In the genomic region with DNA sequence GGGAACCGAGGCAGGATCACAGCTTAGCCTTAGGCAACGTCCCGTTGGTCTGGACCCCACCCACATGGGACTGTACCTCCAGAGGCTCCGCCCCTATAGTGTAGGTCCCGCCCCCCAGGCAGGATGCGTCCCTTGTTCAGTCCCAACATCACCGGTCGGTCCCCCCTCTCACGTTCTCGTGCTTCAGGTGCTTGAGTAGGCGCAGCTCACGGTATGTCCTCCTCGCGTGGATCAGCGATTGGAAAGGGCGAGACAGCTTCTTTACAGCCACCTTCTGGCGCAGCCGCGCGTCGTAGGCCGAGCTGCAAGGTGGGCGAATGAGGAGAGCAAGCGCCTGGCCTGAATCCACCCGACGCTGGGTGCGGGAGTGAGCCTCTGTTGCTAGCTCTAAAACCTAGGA, we compare ENCODE assay signal across 8 mouse cellular contexts. TPM values are rescaled to one million over a fixed set of nuclear protein-coding genes. Genes with fewer than 3 reads are reported as not detected.
A peak's percentile ranks its signal among the peaks of the same experiment; 100 is the strongest.
DNase-seq lines count a peak whose midpoint lies in the region; ATAC-seq and TF ChIP-seq lines count a peak whose summit lies in the region.

No protein-coding gene starts in this region.

- H3K4me1 ChIP-seq in forebrain, postnatal 0 days (ENCODE audit: insufficient read depth) = peaks cover 15% of the 10 kb centered on the region; the same call in 1 of the 2 replicates
- peaks cover 22% of the 10 kb centered on the region for H3K4me1 ChIP-seq in liver, embryonic 12.5 days
- peaks cover 42% of the 10 kb centered on the region for H3K4me1 ChIP-seq in neural tube, embryonic 12.5 days

- DNase-seq in cerebellum, postnatal 4 days (ENCODE audit: low spot score in 2 of 2) = no peak
- DNase-seq in cerebellum, adult 18-20 months = peak; percentile 83 to 89
- DNase-seq in forebrain, postnatal 0 days = peak; percentile 72
- DNase-seq in kidney, adult 9 months = peak; percentile 53
- peak; percentile 72 for DNase-seq in thymus, postnatal 25 days

- peaks cover 14% of the 10 kb centered on the region for H3K36me3 ChIP-seq in forebrain, postnatal 0 days (ENCODE audit: insufficient read depth)
- H3K36me3 ChIP-seq in liver, embryonic 12.5 days = no peaks in the 10 kb centered on the region
- H3K36me3 ChIP-seq in neural tube, embryonic 12.5 days = peaks cover 32% of the 10 kb centered on the region

- 4% methylated on average over 26 of the region's 27 CpGs for WGBS in forebrain, postnatal 0 days
- WGBS in liver, embryonic 12.5 days (ENCODE audit: insufficient replicate concordance) = 5% methylated on average over 27 of the region's 27 CpGs
- 4% methylated on average over 27 of the region's 27 CpGs for WGBS in neural tube, embryonic 12.5 days

- peak overlapping the region; percentile 59 for H3K27ac ChIP-seq in forebrain, postnatal 0 days (ENCODE audit: low read depth, low read length)
- no peak overlapping the region for H3K27ac ChIP-seq in liver, embryonic 12.5 days
- H3K27ac ChIP-seq in neural tube, embryonic 12.5 days = peak overlapping the region; percentile 26; the same call in 1 of the 2 replicates

- TF ChIP-seq CTCF in forebrain, postnatal 0 days (IDR thresholded peaks at IDR 0.05; ENCODE audit: low read depth) = 0 out of 2 replicates have a peak, but pooled peaks have one; percentile 24

- H3K27me3 ChIP-seq in forebrain, postnatal 0 days (ENCODE audit: insufficient read depth, low read length) = no peaks in the 10 kb centered on the region
- H3K27me3 ChIP-seq in liver, embryonic 12.5 days (replicated peaks) = peaks cover 95% of the 10 kb centered on the region
- peaks cover 18% of the 10 kb centered on the region; the same call in 1 of the 2 replicates for H3K27me3 ChIP-seq in neural tube, embryonic 12.5 days (replicated peaks)

- peak; percentile 41; the same call in 1 of the 2 replicates for ATAC-seq in cerebellum, adult (ENCODE audit: insufficient number of reproducible peaks, low FRiP score, low TSS enrichment)
- ATAC-seq in forebrain, postnatal 0 days = peak; percentile 34; the same call in 1 of the 2 replicates
- ATAC-seq in liver, embryonic 12.5 days = 0 out of 2 replicates have a peak, but pooled peaks have one; percentile 22
- ATAC-seq in neural tube, embryonic 12.5 days (ENCODE audit: low FRiP score, low read depth) = no peak

- peak overlapping the region; percentile 55 for H3K9ac ChIP-seq in forebrain, postnatal 0 days
- 0 out of 2 replicates have a peak overlapping the region, but pooled peaks have one; percentile 2 for H3K9ac ChIP-seq in liver, embryonic 12.5 days
- peak overlapping the region; percentile 64; the same call in 1 of the 2 replicates for H3K9ac ChIP-seq in neural tube, embryonic 12.5 days

- H3K9me3 ChIP-seq in forebrain, postnatal 0 days (ENCODE audit: low read length) = no peaks in the 10 kb centered on the region
- no peaks in the 10 kb centered on the region for H3K9me3 ChIP-seq in liver, embryonic 12.5 days (replicated peaks)
- no peaks in the 10 kb centered on the region for H3K9me3 ChIP-seq in neural tube, embryonic 12.5 days

- peak overlapping the region; percentile 76 for H3K4me3 ChIP-seq in forebrain, postnatal 0 days (ENCODE audit: low read depth, low read length)
- H3K4me3 ChIP-seq in liver, embryonic 12.5 days = peak overlapping the region; percentile 18
- H3K4me3 ChIP-seq in neural tube, embryonic 12.5 days = peak overlapping the region; percentile 32

- peak overlapping the region; percentile 83 for H3K4me2 ChIP-seq in forebrain, postnatal 0 days (ENCODE audit: low read depth)
- H3K4me2 ChIP-seq in liver, embryonic 12.5 days = peak overlapping the region; percentile 50
- H3K4me2 ChIP-seq in neural tube, embryonic 12.5 days (replicated peaks) = peak overlapping the region; percentile 85

RNA-seq across cellular contexts. Expression of a gene that starts 2.9 kb away (rescaled TPM):
- total RNA-seq in forebrain, postnatal 0 days (2014; rRNA removed) = 35.2 and 35.8 TPM in 2 replicates
- polyA plus RNA-seq in forebrain, postnatal 0 days (2015; fragmentation: Nextera tagmentation; extraction: Ambion mirVana) = 16.2 and 21.3 TPM in 2 replicates
- polyA plus RNA-seq in liver, embryonic 12.5 days (2016; fragmentation: Nextera tagmentation; extraction: Ambion mirVana) = 1.8 TPM in 2 replicates
- polyA plus RNA-seq in neural tube, embryonic 12.5 days (2016; fragmentation: Nextera tagmentation; extraction: Ambion mirVana) = 45.7 and 46.6 TPM in 2 replicates

RNA-seq across cellular contexts. Expression of a gene that starts 6.0 kb away (rescaled TPM):
- 1.8 and 3.4 TPM in 2 replicates for total RNA-seq in forebrain, postnatal 0 days (2014; rRNA removed)
- 2.0 and 2.8 TPM in 2 replicates for polyA plus RNA-seq in forebrain, postnatal 0 days (2015; fragmentation: Nextera tagmentation; extraction: Ambion mirVana)
- 2.3 and 2.7 TPM in 2 replicates for polyA plus RNA-seq in liver, embryonic 12.5 days (2016; fragmentation: Nextera tagmentation; extraction: Ambion mirVana)
- 11.7 and 13.4 TPM in 2 replicates for polyA plus RNA-seq in neural tube, embryonic 12.5 days (2016; fragmentation: Nextera tagmentation; extraction: Ambion mirVana)

RNA-seq across cellular contexts. Expression of a gene that starts 18.0 kb away (rescaled TPM):
- 33.1 and 44.3 TPM in 2 replicates for total RNA-seq in forebrain, postnatal 0 days (2014; rRNA removed)
- 27.9 and 30.1 TPM in 2 replicates for polyA plus RNA-seq in forebrain, postnatal 0 days (2015; fragmentation: Nextera tagmentation; extraction: Ambion mirVana)
- 12.8 and 15.3 TPM in 2 replicates for polyA plus RNA-seq in liver, embryonic 12.5 days (2016; fragmentation: Nextera tagmentation; extraction: Ambion mirVana)
- polyA plus RNA-seq in neural tube, embryonic 12.5 days (2016; fragmentation: Nextera tagmentation; extraction: Ambion mirVana) = 23.6 and 25.1 TPM in 2 replicates

RNA-seq across cellular contexts. Expression of a gene that starts 23.6 kb away (rescaled TPM):
- total RNA-seq in forebrain, postnatal 0 days (2014; rRNA removed) = 24.6 and 42.4 TPM in 2 replicates
- polyA plus RNA-seq in forebrain, postnatal 0 days (2015; fragmentation: Nextera tagmentation; extraction: Ambion mirVana) = 7.4 and 8.8 TPM in 2 replicates
- polyA plus RNA-seq in liver, embryonic 12.5 days (2016; fragmentation: Nextera tagmentation; extraction: Ambion mirVana) = 11.8 and 12.7 TPM in 2 replicates
- polyA plus RNA-seq in neural tube, embryonic 12.5 days (2016; fragmentation: Nextera tagmentation; extraction: Ambion mirVana) = 18.7 and 20.6 TPM in 2 replicates

RNA-seq across cellular contexts. Expression of a gene that starts 34.1 kb away (rescaled TPM):
- 126 and 138 TPM in 2 replicates for total RNA-seq in forebrain, postnatal 0 days (2014; rRNA removed)
- polyA plus RNA-seq in forebrain, postnatal 0 days (2015; fragmentation: Nextera tagmentation; extraction: Ambion mirVana) = 45.2 and 52.8 TPM in 2 replicates
- 38.5 and 38.8 TPM in 2 replicates for polyA plus RNA-seq in liver, embryonic 12.5 days (2016; fragmentation: Nextera tagmentation; extraction: Ambion mirVana)
- 123 and 126 TPM in 2 replicates for polyA plus RNA-seq in neural tube, embryonic 12.5 days (2016; fragmentation: Nextera tagmentation; extraction: Ambion mirVana)

Comparison
In these comparisons a context has a peak if more than half of its experiments do, and no peak if none do; other contexts are left out.
1. DNase-seq: peak in cerebellum, adult 18-20 months (2 of 2), forebrain, postnatal 0 days (single experiment), kidney, adult 9 months (single experiment) and thymus, postnatal 25 days (single experiment); none in cerebellum, postnatal 4 days (0 of 2).
2. H3K4me3 ChIP-seq: peak in every context shown above with its lines; median percentile 76 in forebrain, postnatal 0 days; 32 in neural tube, embryonic 12.5 days; 18 in liver, embryonic 12.5 days.
3. H3K9ac ChIP-seq: peak in every context shown above with its lines; median percentile 64 in neural tube, embryonic 12.5 days; 55 in forebrain, postnatal 0 days; 2 in liver, embryonic 12.5 days.
4. Peak in every context shown above with its lines, with median percentiles within 50 percentile points of each other: H3K4me2 ChIP-seq.